Mouse (Mus musculus) liver, postnatal 0 days (tissue): Measurements from ENCODE around the gene Banp. TPM values are rescaled to one million over a fixed set of nuclear protein-coding genes. Genes with fewer than 3 reads are reported as not detected.

ENCODE experiments used
- ATAC-seq: fragments of 200-750 bp; cut with Nextera tagmentation; 2 replicates; pipeline ENCODE4 v1.8.0; 2017; ENCODE audit warnings: mild to moderate bottlenecking, moderate library complexity
- DNase-seq: peaks from one replicate; pipeline ENCODE4 v3.0.0-alpha.2; 2016
- H3K27ac ChIP-seq: fragments of 300-500 bp; sonication (generic); 2 replicates; pipeline ENCODE4 v1.5.1; 2014; ENCODE audit warnings: antibody characterized with exemption, moderate library complexity, mild to moderate bottlenecking, low read depth
- H3K27me3 ChIP-seq: fragments of 300-500 bp; sonication (generic); 2 replicates; pipeline ENCODE4 v1.6.1; 2014; ENCODE audit warnings: low read length, control low read depth, mixed read lengths; ENCODE audit not compliant: insufficient read depth
- H3K36me3 ChIP-seq: fragments of 300-500 bp; sonication (generic); replicated peaks from 2 replicates; pipeline ENCODE4 v1.6.1; 2014; ENCODE audit warnings: mild to moderate bottlenecking, control low read depth, low read length, moderate library complexity, mixed read lengths; ENCODE audit not compliant: insufficient read depth
- H3K4me1 ChIP-seq: fragments of 300-500 bp; sonication (generic); 2 replicates; pipeline ENCODE4 v1.6.1; 2014; ENCODE audit warnings: antibody characterized with exemption, mild to moderate bottlenecking, control low read depth; ENCODE audit not compliant: insufficient read depth
- H3K4me2 ChIP-seq: fragments of 300-500 bp; sonication (generic); 2 replicates; pipeline ENCODE4 v1.6.1; 2014; ENCODE audit warnings: low read depth, mild to moderate bottlenecking, low read length, moderate library complexity, mixed read lengths
- H3K4me3 ChIP-seq: fragments of 300-500 bp; sonication (generic); 2 replicates; pipeline ENCODE4 v1.5.1; 2014; ENCODE audit warnings: low read depth, low read length
- H3K9ac ChIP-seq: fragments of 300-500 bp; sonication (generic); replicated peaks from 2 replicates; pipeline ENCODE4 v1.6.1; 2014; ENCODE audit warnings: mild to moderate bottlenecking, moderate library complexity
- H3K9me3 ChIP-seq: fragments of 300-500 bp; sonication (generic); 2 replicates; pipeline ENCODE4 v1.6.1; 2016; ENCODE audit warnings: mild to moderate bottlenecking, control low read depth, low read length, mixed read lengths
- CTCF ChIP-seq: sonication (generic); IDR thresholded peaks from 2 replicates; pipeline ENCODE4 v1.5.1; 2016; ENCODE audit warnings: antibody characterized with exemption, low read depth
- EP300 ChIP-seq: IDR thresholded peaks from 2 replicates; pipeline ENCODE4 v1.6.1; 2016; ENCODE audit warnings: antibody characterized with exemption, low read depth, mild to moderate bottlenecking
- WGBS: fragments of 180-500 bp; shearing (Covaris S2); extraction: QIAGEN DNeasy Blood & Tissue Kit; methylation state at CpG from one replicate; pipeline ENCODE4 v1.1.7; 2014; ENCODE audit not compliant: insufficient replicate concordance; 5-methylcytosine and 5-hydroxymethylcytosine counted together
- polyA plus RNA-seq: library from polyadenylated mRNA; unstranded; fragments of >200 nt; fragmentation: Nextera tagmentation; extraction: Ambion mirVana; gene quantifications from 2 replicates; pipeline ENCODE4 v1.2.1, GENCODE M21; 2015

Banp gene
- polyA plus RNA-seq, 1 experiment from 2014 or later, result 7.6 TPM

DNA sequence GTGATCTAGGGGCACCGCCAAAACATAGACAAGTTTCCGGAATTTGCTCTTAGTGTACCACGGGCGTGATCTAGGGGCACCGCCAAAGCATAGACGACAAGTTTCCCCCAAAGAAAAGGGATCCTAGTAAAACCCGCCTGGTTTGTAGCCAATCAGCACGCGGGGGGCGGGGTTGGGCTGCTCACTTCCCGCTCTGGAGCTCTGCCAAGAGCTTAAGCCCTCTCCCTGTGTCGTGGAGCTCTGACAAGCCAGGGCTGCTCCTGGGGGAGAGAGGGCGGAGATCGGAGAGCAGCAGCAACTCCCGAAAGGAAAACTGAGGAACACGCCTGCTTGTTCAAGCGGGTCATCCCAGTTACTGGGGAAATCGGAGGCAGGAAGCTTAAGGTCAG, 1.8 kb upstream of the Banp start:
- no peak for TF ChIP-seq EP300
- no peak for TF ChIP-seq CTCF
- WGBS, result under 1% methylated on average over 18 of the region's 18 CpGs
- no peaks in the 10 kb centered on the region for H3K27me3 ChIP-seq
- peak overlapping the region; percentile 57 for H3K4me3 ChIP-seq
- peak overlapping the region; percentile 88 for H3K27ac ChIP-seq
- H3K4me2 ChIP-seq, result peak overlapping the region; percentile 83
- ATAC-seq, result peak; percentile 14
- H3K9me3 ChIP-seq, result no peaks in the 10 kb centered on the region
- peak overlapping the region; percentile 73 for H3K9ac ChIP-seq
- peaks cover 41% of the 10 kb centered on the region for H3K4me1 ChIP-seq
- peak; percentile 95 for DNase-seq
- no peaks in the 10 kb centered on the region for H3K36me3 ChIP-seq

DNA sequence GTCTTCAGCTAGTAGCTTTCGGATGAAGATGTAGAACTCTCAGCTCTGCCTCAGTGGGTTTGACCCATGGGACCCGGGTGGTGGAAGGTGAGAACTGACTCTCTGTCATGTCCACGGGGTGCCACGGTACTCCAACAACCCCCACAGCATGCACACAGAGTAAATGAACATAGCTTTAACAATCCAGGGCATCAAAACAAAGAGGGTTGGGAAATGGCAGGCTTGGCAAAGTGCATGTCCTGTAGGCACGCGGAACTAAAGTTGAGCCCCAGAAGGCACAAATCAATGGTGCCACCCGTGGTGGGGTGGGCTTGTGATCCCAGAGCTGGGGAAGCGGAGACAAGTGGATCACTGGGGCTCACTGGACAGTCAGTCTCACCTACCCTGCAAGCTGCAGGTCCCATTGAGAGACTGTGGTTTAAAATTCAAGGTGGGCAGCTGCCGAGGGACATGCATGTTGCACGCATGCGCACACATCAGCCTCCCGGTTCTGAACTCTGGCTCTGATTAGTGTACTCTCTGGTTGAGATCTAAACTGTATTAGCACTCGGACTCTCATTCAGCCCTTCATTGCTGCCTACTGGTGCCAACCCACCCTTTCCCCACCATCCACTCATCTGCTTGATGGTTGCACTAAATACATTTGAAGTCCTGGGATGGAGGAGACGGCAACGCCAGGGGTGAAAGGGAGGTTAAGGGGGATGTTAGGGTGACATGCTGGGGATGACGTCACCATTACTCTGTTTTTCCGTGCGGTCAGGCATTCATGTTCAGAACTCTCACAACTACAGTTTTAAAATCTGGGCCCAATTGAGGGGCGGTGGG, 1.0 kb upstream of the Banp start:
- TF ChIP-seq CTCF, result no peak
- TF ChIP-seq EP300, result no peak

DNA sequence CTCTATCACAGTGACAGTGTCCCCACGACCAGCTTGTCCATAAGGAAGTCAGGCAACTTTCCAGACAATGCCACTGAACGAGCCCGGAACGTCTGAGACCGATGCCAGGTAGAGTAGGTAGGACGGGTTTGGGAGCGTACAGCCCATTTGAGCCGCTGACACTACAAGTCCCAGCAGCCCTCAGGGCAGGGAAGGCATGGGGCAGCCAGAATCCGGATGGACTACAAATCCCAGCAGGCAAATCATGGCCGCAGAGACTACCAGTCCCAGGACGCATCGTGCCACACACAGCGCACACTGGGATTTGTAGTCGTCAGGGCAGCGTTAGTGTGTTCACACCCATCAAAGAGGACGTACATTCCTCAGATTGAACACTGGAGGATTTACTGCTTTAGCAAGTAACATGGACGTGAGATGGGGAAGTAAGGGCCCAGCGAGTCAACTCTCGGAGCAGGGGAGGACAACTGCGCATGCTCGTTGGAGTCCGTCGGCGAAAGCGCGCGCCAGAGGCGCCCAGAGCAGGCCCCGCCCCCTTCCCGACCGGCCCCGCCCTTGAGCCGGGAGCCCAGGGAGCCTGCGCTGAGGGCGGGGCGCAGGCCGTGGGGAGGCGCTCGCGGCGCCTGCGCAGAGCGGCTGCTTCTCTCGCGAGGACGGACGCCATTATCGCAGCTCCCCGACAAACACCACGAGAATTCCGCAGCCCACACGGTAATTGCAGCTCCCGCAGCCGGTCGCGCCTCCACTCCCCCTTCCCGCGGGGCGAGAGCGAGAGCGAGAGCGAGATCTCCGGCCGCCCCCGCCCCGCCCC, 595 bp downstream of the Banp start:
- WGBS, result 2% methylated on average over 65 of the region's 66 CpGs
- peak overlapping the region; percentile 76 for H3K4me3 ChIP-seq
- H3K4me2 ChIP-seq, result peak overlapping the region; percentile 82
- H3K27ac ChIP-seq, result peak overlapping the region; percentile 98
- TF ChIP-seq EP300 (no peak; the same call in 1 of the 2 replicates), CTCF (no peak)
- ATAC-seq (peak; percentile 88), DNase-seq (peak; percentile 99)
- peak overlapping the region; percentile 93 for H3K9ac ChIP-seq
- no peaks in the 10 kb centered on the region for H3K27me3 ChIP-seq
- no peaks in the 10 kb centered on the region for H3K9me3 ChIP-seq
- H3K4me1 ChIP-seq, result peaks cover 55% of the 10 kb centered on the region
- peaks cover 10% of the 10 kb centered on the region for H3K36me3 ChIP-seq

More for the DNA sequence above, 1.0 kb upstream of the Banp start:
- H3K9ac ChIP-seq, result peak overlapping the region; percentile 73
- H3K9me3 ChIP-seq, result no peaks in the 10 kb centered on the region
- no peaks in the 10 kb centered on the region; the same call in 1 of the 2 replicates for H3K36me3 ChIP-seq
- 51% methylated on average over 19 of the region's 19 CpGs for WGBS
- ATAC-seq (no peak), DNase-seq (no peak)
- peak overlapping the region; percentile 57 for H3K4me3 ChIP-seq
- no peaks in the 10 kb centered on the region for H3K27me3 ChIP-seq
- H3K27ac ChIP-seq, result peak overlapping the region; percentile 88
- H3K4me2 ChIP-seq, result peak overlapping the region; percentile 83
- peaks cover 48% of the 10 kb centered on the region for H3K4me1 ChIP-seq

DNA sequence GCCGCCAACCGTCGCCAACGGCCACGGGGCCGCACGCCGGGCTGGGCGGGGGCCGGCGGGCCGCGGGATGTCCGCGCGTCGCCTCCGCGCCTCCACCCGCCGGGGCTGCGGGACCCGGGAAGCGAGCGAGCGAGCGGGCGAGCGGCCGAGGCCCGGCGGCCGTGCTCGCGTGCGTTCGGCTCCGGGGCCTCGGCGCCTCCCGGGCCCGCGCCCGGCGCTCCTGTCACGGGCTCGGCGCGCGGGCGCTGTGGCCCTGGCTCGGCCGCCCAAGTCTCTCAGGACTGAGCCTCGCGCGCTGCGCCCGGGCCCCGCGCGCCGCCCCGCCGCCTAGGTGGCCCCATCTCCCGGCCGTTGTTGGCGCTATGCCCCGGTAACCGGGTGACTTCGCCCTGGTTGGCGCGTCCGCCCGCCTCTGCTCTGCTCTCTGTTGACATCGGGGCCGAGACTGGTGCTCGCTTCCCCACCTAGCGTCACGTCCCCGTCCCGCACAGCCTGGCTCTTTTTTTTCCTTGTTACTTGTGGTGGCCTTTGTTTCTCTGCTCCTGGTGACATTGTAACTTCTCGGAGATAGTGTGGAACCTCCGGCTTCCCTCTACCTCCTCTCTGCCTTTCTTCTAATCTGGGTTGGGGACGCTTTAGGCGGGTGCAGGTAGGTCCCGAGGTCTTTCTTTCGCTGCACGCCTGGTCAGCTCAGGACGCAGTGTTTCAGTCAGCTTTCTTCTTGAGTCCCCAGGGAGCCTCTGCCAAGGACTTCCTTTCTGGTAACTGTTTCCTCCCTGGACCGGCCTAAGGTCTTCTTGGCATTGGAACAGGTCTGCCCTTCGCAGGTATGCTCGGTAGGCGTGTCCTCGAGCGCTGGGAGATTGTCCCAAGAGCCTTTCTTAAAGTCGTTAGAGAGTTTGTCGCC, 1.5 kb downstream of the Banp start:
- Histone ChIP-seq H3K36me3 (peaks cover 10% of the 10 kb centered on the region), H3K4me2 (peak overlapping the region; percentile 82), H3K4me3 (peak overlapping the region; percentile 76), H3K27me3 (no peaks in the 10 kb centered on the region), H3K4me1 (peaks cover 55% of the 10 kb centered on the region), H3K27ac (peak overlapping the region; percentile 98), H3K9me3 (no peaks in the 10 kb centered on the region), H3K9ac (peak overlapping the region; percentile 93)
- TF ChIP-seq EP300 (no peak), CTCF (peak; percentile 45)
- DNase-seq (peak; percentile 77), ATAC-seq (peak; percentile 12)
- under 1% methylated on average over 61 of the region's 97 CpGs for WGBS

DNA sequence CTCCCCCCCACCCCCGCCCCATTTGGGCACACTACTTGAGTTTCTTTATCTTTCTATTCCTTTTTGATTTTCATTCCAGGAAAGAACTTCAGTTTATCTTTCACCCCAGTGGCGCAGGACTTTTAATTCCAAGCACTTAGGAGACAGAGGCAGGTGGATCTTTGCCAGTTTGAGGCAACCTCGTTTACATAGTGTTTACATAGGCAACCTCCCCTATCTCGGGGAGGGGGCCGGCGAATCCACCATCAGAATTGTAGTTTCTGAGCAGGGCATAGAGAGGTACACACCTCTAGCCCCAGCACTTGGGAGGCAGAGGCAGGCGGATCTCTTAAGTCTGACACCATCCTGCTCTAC, 2.1 kb downstream of the Banp start:
- DNase-seq, result no peak
- H3K27me3 ChIP-seq, result no peaks in the 10 kb centered on the region
- H3K36me3 ChIP-seq, result peaks cover 10% of the 10 kb centered on the region
- H3K4me3 ChIP-seq, result peak overlapping the region; percentile 76
- peak overlapping the region; percentile 93 for H3K9ac ChIP-seq
- no peaks in the 10 kb centered on the region for H3K9me3 ChIP-seq
- WGBS, result 9% methylated on average over 7 of the region's 7 CpGs
- H3K27ac ChIP-seq, result peak overlapping the region; percentile 98
- peak overlapping the region; percentile 82 for H3K4me2 ChIP-seq
- H3K4me1 ChIP-seq, result peaks cover 53% of the 10 kb centered on the region
- ATAC-seq, result no peak
- no peak for TF ChIP-seq CTCF
- no peak for TF ChIP-seq EP300
